Mouse (Mus musculus) bone marrow, adult 2 months (tissue): Measurements from ENCODE around the gene Selplg.

ENCODE experiments used
- CTCF ChIP-seq: fragments of 200-500 bp; IDR thresholded peaks from 2 replicates; pipeline ENCODE4 v1.5.1; 2011; ENCODE audit warnings: low read length, control low read depth; ENCODE audit not compliant: control insufficient read depth, insufficient read depth
- POLR2A ChIP-seq: fragments of 200-500 bp; IDR thresholded peaks from 2 replicates; pipeline ENCODE4 v1.6.1; 2011; ENCODE audit warnings: low read depth, mild to moderate bottlenecking, control low read depth, low read length, borderline replicate concordance; ENCODE audit not compliant: control insufficient read depth

DNA sequence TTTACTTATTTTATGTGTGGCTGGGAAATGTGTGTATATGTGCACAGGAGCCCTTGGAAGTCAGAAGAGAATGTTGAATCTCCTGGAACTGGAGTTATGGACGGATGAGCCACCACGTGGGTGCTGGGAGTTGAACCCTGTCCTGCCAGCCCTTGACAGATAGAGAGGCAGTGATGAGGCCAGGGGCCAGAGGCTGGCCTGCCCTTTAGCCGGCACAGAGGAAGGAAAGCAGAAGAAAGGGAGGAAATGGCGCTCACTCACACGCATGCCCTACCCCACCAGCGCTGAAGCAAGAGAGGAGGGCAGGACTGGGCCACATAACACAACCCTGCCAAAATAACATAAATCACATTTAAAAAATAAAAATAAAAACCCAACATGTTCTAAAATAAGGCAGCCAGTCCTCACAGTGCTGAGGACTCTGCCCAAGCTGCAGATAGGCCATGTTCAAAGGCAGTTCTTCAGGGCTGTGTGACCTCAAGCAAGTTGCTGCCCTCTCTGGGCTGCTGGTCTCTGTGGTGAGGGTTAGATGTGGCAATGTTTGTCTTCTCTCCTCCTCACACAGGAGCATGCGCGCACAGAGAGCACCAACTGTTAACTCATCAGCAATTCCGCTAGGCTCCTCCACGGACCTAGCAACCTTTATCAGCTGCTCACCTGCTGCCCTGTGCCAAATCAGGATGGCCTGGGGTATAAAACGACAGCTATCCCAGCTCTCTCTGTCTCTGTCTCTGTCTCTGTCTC is 41.8 kb downstream of the Selplg start:
- no peak for TF ChIP-seq POLR2A
- TF ChIP-seq CTCF: no peak
